Mouse (Mus musculus): ENCODE measurements around the gene Ppp2r5c. TPM values are rescaled to one million over a fixed set of nuclear protein-coding genes. Genes with fewer than 3 reads are reported as not detected.

The Ppp2r5c gene
- total RNA-seq, 2 experiments from 2014 or later: 126 to 128 TPM

DNA sequence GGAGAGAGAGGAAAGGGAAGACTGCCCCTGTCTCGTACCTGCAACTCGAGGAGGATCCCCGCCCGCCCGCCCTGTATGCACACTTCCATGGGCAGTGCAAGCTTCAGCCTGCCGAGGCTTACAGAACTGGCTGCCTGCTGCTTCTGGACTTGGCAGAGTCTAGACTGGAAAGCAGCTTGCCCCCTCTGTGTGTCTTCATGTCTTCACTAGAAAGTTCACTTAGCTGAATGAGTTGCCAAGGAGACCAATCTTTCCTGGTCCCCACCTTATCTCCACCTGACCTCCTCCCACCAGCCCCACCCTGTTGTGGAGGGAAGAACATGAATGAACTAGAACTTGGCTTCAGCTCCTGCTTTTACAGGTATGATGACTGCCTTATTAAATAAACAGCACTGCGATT is 66.0 kb downstream of the Ppp2r5c start:
- DNase-seq: no peak

DNA sequence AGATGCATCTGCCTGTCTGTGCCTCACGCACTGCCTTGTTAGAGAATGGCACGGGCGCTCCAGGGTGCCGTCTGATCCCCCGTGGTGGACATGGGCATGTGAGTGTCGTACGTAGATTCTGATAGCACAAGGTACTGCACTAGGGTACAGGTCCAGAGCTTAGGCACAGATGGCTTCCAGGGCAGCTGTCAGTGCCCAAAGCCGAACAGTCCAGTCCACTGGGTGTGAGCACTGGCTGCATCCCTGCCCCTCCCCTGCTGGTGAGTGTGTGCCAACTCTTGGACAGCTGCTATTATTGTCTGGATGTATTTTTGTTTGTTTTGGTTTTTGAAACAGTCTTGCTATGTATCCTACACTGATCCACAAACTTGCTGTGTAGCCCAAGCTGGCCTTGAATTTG is 68.8 kb downstream of the Ppp2r5c start:
- DNase-seq: no peak

DNA sequence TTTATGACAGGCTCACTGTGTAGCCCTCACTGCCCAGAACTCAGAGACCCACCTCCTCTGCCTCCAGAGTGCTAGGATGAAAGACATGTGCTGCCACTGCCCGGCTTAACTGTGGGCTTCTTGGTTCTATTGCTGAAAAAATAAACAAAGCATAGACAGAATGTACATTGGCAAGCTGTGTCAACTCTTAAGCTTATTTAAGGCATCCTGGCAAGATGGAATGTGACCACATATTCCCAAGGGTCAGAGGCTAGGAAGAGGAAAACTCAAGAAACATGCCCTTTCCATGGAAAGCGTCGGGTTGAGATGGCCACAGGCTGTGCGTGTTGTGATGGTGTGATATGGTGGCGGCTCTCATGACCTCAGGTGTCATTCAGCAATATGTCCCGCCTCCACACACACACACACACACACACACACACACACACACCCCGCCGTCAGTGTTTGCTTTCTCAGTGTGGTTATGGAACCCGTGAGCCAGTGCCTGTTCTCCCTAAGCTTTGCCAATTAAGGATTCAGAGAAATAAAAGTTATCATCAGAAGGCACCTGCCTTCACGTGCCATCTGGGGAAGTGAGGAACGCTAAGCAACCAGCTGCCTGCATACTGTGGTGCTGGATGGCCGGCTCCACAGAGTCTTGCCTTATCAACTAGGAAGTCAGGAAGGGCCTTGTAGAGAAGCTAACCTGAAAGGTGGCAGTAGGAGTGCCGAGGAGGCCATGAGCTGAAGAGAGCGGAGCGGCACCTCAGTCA is 73.5 kb downstream of the Ppp2r5c start:
- no peak for DNase-seq

DNA sequence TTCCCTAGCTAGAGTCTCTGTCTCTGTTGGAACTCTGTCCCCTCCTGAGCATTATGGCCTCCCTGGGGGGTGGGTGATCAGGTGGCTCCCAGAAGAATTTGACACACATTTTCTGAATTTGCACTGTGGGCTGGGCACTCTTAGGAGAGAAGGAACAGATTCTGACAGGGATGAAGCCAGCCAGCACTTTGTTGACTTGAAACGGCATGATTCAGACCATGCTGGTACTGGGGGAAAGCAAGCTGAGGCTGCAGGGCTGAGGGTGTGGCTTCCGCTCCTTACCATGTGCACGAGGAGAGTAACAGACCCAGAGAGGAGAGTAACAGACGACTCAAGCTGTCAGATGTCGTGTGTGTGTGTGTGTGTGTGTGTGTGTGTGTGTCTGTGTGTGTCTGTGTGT is 76.6 kb downstream of the Ppp2r5c start:
- DNase-seq: no peak

DNA sequence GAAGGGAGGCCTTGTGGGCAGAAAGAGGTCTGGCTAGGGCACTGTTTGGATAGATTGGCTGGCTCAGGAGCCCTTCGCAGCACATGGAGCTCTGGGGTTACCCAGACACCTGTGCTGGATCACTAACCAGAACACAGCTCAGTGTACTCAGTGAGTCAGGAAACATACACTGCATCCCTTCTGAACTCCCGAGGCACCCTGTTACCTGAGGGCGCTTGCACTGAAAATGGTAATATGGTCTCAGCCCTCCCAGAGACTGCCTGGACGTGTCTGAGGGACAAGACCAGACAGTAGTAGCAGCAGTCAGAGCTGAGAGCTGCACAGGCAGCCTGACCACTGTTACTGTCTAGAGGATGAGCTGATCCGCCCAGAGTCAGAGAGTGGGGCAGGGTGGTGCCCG is 85.8 kb downstream of the Ppp2r5c start:
- DNase-seq: no peak

DNA sequence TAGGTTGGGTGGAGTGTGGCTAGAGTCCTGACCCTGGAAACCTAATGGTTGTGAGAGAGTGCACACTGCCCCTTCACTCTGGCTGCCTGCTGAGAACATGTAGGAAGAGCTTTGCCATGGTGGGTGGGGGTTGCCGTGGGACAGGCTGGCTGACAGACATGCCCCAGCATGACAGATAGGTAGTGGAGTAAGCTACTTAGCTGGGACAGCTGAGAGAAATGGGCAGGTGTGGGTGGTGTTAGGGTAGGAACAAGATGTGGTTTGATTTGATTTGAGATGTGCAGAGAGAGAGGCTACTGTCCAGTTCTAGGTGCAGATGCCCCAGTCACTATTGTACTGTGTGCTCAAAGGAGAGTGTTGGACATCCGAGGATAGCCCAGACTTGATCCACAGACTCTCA is 86.2 kb downstream of the Ppp2r5c start:
- DNase-seq: no peak

DNA sequence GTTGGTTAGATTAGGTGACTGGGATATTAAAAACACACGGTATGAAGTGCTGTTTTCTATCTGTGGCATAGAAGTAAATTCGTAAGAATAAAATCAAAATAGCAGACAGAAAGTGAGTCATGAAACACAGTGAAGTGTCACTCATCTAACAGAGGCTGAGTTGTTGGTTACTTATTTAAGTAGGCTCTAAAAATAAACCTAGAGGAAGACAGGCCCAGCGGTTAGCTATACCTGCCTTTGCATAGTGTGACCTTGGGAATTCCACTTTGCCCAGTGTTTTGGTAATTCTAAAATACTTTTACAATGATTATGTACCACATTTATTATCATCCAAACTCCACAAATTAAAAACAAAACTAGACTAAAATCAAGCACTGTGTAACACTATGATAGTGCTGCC is 86.9 kb downstream of the Ppp2r5c start:
- DNase-seq: no peak

DNA sequence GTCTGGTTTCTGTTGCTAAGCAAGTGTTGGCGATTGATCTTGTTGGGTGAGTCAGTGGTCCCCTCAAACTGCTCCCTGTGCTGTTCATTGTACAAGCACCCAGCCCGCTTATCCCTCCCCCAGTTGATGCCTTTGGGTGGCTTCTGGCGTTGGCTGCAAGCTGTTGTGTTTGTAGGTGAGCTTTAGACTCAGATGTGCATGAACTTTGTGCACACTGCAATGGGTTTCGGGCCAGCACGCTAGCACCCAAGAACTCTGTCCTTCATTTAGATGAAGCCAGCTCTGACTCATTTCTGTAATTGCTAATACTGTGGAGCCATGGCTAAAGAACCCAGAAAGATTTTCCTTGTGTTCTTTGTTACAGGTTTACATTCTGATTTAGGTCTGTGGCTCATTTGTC is 88.4 kb downstream of the Ppp2r5c start:
- no peak for DNase-seq

DNA sequence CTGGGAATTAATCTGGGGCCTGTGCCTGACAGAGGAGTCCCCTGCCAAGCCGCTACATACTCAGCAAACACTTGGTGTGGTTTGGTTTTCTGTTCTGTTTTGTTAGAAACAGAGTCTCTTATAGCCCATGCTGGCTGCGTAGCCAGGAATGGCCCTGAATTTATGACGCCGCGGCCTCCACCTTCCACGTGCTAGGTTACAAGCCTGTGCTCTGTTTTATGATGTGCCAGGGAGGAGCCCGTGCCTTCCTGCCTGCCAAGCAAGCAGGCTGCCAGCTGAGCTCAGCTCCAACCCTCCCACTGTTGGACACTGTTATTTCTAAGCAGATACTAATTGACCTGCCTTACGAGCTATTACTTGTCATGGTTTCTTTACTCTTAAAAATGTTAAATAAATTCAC is 90.8 kb downstream of the Ppp2r5c start:
- peak; percentile 20 for DNase-seq

DNA sequence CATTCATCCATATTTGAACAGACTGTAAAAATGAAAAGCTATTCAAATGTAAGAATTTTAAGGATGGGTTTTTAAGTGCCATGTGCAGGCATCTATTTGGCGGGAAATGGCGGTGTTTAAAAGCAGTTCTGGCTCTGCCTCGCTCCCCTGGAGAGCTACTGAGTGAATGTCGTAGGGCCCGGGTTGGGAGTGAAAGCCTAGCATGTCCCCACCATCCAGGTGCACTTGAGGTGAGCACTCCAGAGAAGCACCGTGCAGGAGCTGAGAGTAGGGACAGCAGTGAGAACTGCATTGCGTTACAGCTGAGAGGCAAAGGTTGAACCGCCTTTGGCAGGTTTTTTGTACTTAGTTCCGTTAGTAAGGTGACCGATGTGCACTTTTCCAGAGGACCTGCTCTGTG is 92.4 kb downstream of the Ppp2r5c start:
- no peak for DNase-seq

DNA sequence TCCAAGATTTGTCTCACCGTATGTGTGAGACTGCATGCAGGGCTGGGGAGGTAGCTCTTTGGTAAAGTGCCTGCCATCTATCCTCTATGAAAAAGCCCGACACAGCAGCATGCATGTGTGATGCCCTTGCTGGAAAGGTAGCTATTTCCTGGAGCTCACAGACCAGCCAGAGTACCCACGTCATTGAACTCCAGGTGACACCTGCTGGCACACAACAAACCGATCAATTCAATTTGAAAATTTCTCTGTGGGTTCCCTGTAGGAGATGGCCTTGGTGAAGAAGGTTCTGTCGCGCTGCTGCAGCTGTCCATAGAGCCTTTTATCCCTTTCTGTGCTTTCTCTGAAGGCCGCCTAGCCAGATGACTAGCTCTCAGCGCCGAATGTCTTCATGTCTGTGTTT is 92.9 kb downstream of the Ppp2r5c start:
- no peak for DNase-seq

DNA sequence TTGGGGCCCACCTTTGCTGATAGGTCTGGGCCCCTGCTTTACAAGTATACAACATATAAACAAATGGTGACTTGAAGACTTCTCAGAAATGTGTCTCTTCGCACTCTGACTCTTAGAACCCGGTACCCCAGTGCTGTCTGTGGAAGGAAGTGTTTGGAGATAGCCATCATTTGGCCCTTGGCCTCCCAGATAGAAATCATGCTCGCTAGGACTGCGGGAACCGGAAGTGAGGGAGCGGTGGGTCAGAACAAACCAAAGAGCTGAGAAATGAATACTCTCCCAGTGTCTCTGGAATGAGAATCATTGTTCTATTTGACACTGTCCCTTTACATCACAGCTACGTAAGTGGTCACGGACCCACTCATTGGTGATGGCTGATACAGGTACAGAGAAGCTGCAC is 93.4 kb downstream of the Ppp2r5c start:
- no peak for DNase-seq

DNA sequence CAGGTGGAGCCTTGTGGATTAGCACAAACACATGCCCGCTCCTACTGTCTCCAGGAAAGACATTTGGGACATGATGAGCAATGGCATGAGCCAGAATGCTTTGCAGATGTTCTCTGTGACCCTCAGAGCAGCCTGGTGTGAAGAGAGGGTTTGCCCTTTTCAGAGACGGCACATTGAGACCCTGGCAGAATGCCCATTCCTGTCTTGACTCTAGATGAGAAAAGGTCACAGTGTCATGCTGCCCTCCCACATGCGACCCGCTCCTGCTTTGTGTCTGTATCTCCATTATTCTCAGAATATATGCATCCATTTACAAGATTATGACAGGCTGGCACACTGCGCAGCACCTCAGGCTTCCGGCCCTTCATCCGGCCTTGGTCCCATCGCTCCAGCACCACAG is 94.1 kb downstream of the Ppp2r5c start:
- DNase-seq: no peak

DNA sequence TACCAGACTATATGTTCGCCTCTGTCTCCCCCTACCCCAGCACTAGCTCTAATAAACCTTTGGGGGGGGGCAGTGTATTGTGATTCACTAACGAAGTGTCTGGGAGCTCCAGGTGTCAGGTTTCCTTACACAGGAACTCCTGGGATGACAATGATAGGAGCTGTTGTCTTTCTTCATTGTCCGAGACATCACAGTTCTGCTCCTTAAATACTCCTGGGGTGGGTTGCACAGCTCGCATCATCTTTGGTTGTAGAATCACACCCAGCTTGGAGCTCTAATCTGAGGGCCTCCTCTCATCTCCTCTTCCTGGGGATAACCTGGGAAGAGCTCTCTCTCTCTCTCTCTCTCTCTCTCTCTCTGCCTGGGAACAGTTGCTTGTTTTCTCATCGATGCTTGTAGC is 94.6 kb downstream of the Ppp2r5c start:
- DNase-seq: no peak

DNA sequence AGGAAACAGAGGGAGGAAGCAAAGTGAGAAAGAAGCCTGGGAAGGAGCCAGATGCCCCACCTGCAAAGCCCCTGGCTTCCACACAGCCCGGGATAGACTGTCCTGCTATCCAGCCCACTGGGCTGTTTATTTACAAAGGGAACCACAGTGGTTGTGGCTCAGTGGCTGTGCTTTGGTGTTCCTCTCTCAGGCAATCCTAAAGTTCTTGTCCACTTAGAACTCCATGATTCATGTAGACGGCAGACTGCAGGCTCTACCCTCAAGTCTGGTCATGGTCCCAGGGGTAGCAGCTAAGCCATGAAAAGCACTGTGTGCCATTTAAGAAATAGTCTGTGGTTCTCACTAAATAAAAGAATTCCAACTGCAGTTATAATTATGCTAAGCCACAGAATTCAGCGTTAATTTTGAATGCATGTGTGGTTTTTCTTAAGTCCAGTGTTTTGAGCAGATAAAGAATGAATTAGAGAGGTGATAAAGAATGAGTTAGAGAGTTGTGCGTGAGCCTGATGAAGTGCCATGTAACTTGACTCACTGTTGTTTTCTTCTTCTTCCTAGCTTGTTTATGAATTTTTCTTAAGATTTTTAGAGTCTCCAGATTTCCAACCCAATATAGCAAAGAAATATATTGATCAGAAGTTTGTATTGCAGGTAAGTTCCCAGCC is 98.3 kb downstream of the Ppp2r5c start:
- no peak for DNase-seq

DNA sequence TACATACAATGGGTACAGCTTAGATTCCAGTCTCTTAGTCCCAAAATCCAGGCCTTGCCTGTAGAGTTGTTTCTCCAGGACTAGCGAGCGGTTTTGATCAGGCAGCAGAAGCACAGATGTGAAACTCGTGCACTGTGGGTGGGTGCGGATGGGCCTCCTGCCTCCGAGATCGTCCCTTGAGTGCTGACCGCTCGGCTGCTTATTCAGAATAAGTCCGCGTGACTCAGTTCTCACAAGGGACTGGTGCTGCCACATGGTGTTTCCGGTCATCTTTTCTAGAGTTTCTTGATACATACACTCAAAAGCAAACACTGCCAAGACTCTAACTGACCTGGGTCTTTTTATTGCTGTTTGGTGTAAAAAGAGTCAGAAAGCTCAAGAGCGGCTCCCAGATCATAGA is 100.7 kb downstream of the Ppp2r5c start:
- no peak for DNase-seq

DNA sequence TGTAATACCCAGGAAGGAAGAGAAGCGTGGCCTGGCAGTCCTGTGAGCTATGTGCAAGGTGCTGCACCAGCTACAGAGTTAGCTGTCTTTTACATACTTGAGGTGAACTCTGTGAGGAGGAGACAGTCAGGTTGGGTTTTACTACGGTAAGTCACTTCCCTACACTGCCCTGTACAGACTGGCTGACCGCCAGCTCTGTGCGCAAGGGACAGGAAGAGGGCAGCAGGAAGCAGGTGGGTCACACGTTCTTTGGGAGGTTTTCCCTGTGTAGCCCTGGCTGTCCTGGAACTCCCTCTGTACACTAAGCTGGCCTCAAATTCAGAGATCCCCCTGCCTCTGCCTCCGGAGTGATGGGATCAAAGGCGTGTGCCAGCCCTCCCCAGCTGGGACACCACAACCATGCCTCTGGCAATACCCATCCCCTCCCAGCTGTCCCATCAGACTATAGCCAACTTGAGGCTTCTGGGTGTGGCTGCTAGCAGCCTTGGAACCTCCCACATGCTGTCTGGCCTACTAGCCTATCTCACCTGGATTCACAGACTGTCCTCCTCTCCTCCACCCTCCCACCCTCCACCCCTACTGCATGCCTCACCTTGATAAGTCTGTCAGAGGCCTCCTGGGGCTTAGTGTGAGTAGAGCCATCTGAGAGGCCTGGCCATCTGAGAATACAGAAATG is 102.7 kb downstream of the Ppp2r5c start:
- no peak for DNase-seq

DNA sequence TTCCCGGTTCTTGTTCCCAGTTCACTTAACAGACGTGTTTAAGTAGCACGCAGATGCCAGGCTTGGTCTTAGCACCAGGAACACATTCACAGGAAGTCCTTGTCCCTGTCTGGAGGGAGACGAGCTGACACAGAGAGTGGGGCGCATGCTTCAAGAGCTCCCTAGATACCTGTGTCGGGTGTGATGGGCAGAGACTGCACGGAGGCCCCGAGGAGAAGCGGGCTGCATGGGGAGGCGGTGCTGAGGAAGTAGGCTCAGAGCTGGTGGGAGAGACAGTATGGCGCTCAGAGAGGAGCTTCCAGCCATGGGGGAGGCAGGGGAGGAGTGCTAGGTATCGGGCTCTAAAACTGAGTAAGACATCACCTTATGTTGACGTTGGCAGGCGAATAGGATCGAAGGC is 103.4 kb downstream of the Ppp2r5c start:
- no peak for DNase-seq

DNA sequence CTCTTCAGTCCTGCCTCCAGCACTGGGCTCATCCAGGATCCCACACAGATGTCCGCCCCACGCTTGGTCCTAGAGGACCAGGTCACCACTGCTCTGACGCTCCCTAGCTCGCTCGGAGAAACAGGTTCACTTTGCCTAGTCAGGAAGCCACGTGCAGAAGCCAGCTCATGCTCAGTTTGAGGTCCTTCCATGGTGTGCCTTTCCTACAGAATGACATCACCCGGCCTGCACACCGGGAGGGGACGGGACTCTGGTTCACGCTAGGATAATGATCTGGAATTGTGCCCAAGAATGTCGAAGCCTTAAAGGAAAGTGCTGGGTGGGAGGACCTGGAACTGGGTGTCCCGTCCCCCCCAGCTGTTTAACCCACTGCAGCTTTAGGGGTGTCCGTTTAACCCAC is 105.2 kb downstream of the Ppp2r5c start:
- DNase-seq: no peak

DNA sequence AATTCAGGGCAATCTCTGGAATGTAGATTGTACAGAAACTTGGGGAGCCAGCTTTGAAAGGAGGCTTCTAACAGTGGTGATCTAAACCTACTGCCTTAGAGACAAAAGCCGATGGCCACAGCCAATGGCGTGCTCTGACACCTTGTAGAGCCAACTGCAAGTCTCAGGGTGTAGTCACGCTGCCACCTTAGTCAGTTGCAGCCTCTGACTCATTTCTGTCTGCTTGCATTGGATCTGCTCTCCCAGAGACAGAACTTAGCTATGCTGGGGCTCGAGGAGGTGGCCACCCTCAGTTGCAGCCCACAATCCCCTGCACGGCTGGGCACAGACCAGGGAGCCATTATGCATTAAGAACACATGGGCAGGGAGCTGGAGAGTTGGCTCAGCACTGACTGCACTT is 106.4 kb downstream of the Ppp2r5c start:
- no peak for DNase-seq

DNA sequence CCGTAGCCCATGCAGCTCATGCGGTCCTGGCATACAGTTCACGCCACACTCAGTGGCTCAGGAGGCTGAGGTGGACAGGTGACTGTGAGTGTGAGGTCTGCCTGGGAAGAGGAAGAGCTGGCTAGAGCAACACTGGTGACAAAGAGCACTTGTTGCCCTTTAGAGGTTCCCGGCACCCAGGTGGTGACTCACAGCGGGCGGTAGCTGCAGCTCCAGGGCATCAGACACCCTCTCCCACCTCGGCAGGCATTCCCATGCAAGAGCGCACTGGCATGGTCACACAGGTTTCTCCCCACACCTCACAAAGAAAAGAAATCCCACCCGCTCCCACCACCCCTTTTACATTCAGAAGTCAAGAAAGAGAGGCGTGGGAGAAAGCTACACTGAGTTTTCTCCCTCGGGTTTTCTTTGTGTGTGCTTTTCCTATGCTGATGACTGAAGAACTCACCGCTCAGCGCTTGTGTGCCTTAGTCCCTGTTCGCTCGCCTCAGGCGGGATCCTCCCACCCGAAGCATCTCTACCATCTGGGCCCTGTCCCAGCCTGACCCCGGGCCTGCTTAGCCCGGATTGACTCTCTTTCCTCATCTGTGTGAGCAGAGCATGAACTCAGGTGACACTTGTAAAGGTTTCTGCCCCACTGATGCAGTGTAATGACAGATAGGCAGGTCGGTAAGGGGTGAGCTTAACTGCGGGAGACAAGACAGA is 108.8 kb downstream of the Ppp2r5c start:
- DNase-seq: no peak

DNA sequence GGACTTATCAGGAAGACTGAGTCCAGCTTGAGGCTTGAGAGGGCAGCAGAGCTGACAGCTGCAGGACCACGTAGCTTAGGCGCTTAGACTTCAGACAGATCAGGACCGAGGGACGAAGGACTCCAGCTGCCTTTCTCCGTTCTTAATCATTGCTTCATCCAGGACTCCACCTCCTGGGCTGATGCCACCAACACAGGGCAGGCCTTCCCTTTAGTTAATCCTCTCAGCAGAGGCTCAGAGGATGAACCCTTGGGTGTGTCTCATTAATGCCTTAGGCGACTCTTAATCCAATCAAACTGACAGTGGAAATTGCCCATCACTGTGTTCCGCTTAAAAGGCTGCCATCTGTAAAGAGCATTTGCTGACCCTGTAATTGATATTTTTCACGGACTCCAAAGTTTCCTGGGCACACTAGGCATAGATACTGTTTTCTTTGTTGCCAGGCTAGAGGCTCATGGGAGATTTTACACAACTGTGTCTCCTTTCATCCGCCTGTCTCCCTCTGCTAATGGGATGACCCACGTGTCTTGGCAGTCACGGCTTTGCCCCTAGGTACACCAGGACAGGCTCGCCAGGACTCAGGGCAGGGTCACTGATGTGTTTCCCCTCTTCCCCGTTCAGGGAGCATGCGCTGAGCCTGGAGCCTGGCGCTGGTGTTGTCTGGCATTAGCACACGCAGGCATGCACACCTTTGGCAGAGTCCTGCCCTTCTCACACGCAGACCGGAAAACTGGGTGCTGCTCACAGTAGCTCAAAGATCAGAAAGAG is 110.1 kb downstream of the Ppp2r5c start:
- no peak for DNase-seq

DNA sequence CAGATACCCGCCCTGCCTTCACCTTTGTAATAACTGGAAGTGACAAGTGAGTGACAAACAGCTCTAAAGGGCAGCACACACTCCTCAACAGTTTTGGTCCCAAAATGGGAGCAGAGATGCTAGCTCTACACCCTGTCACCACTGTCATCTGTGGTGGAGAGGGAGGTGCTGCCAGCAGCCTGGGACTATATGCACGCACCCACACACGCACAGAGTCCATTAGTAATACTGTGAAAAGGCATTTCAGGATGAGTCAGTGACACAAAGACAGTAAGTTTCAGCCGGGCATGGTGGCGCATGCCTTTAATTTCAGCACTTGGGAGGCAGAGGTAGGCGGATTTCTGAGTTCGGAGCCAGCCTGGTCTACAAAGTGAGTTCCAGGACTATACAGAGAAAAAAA is 111.3 kb downstream of the Ppp2r5c start:
- no peak for DNase-seq

Measured in heart, postnatal 4 days (tissue).